Comparison of ENCODE assay signal across 8 mouse cellular contexts in genomic region chr2:156863487-156864160, GRCm38 (mm10). TPM values are rescaled to one million over a fixed set of nuclear protein-coding genes. Genes with fewer than 3 reads are reported as not detected.
DNase-seq lines count a peak whose midpoint lies in the region; ATAC-seq and TF ChIP-seq lines count a peak whose summit lies in the region.

No protein-coding gene starts in this region.

- peak overlapping the region; percentile 99 for H3K4me3 ChIP-seq in layer of hippocampus, adult 2 months
- H3K4me3 ChIP-seq in embryonic facial prominence, embryonic 10.5 days: peak overlapping the region; percentile 99
- H3K4me3 ChIP-seq in stomach, embryonic 14.5 days (ENCODE audit: low read depth, low read length): peak overlapping the region; percentile 99

- H3K9me3 ChIP-seq in embryonic facial prominence, embryonic 10.5 days: no peaks in the 10 kb centered on the region
- H3K9me3 ChIP-seq in stomach, embryonic 14.5 days (ENCODE audit: control insufficient read depth, low read depth, low read length): no peaks in the 10 kb centered on the region

- TF ChIP-seq CTCF in layer of hippocampus, adult 2 months (conservative IDR thresholded peaks at IDR 0.05): no peak

- ATAC-seq in megakaryocyte progenitor cell, adult 5-6 weeks (replicated peaks; ENCODE audit: poor library complexity): peak; percentile 66
- ATAC-seq in stomach, embryonic 14.5 days (ENCODE audit: insufficient number of reproducible peaks, insufficient read depth, low FRiP score, low read depth): no peak; the same call in 1 of the 2 replicates

- peaks cover 24% of the 10 kb centered on the region for H3K4me1 ChIP-seq in embryonic facial prominence, embryonic 10.5 days
- H3K4me1 ChIP-seq in stomach, embryonic 14.5 days (ENCODE audit: control insufficient read depth, insufficient read depth, low read length): peaks cover 15% of the 10 kb centered on the region

- peak overlapping the region; percentile 85 for H3K9ac ChIP-seq in stomach, embryonic 14.5 days (replicated peaks; ENCODE audit: low read depth, low read length)

- intact Hi-C loops in heart, postnatal 14 days (cut with DNase I): loop anchor here (5.0 kb wide), 1 partner anchor 129 kb away; the partner anchor contains the start of gene Ndrg3

- H3K27ac ChIP-seq in layer of hippocampus, adult 2 months: peak overlapping the region; percentile 93
- peak overlapping the region; percentile 95 for H3K27ac ChIP-seq in embryonic facial prominence, embryonic 10.5 days (replicated peaks)
- H3K27ac ChIP-seq in stomach, embryonic 14.5 days (ENCODE audit: low read length): peak overlapping the region; percentile 77

- H3K36me3 ChIP-seq in embryonic facial prominence, embryonic 10.5 days (replicated peaks): peaks cover 62% of the 10 kb centered on the region
- peaks cover 14% of the 10 kb centered on the region for H3K36me3 ChIP-seq in stomach, embryonic 14.5 days (ENCODE audit: control insufficient read depth, insufficient read depth, low read length)

- DNase-seq in layer of hippocampus, adult 2 months (ENCODE audit: low spot score in 2 of 2): no peak
- DNase-seq in layer of hippocampus, adult 18-20 months (ENCODE audit: low spot score in 2 of 2): no peak
- DNase-seq in embryonic facial prominence, embryonic 10.5 days (ENCODE audit: low spot score): no peak
- peak; percentile 42 to 49 for DNase-seq in heart, postnatal 14 days
- DNase-seq in kidney, postnatal 36 days: peak; percentile 71 to 79
- no peak for DNase-seq in cerebellum, adult 8-10 months

- H3K27me3 ChIP-seq in embryonic facial prominence, embryonic 10.5 days (replicated peaks; ENCODE audit: low read depth, poor library complexity, severe bottlenecking): no peaks in the 10 kb centered on the region
- no peaks in the 10 kb centered on the region for H3K27me3 ChIP-seq in stomach, embryonic 14.5 days (ENCODE audit: control insufficient read depth, insufficient read depth, low read length)

- WGBS in embryonic facial prominence, embryonic 10.5 days: 4% methylated on average over 28 of the region's 28 CpGs
- WGBS in stomach, embryonic 14.5 days: 2% methylated on average over 28 of the region's 28 CpGs

- peak overlapping the region; percentile 91 for H3K4me2 ChIP-seq in stomach, embryonic 14.5 days (replicated peaks; ENCODE audit: low read depth, low read length)

RNA-seq across cellular contexts. Expression of gene Rab5if, which starts 0.7 kb away (rescaled TPM):
- 10 to 100 TPM; 89.3 to 92.1 TPM for total RNA-seq in layer of hippocampus, adult 2 months (2021)
- 10 to 100 TPM; 88.3 to 98.8 TPM for total RNA-seq in layer of hippocampus, adult 18-20 months (2021)
- polyA plus RNA-seq in embryonic facial prominence, embryonic 10.5 days (2016; fragmentation: Nextera tagmentation; extraction: Ambion mirVana): 174 and 187 TPM in 2 replicates
- total RNA-seq in heart, postnatal 14 days (2021): 100 to 1,000 TPM; 119 to 128 TPM
- total RNA-seq in megakaryocyte progenitor cell, adult 5-6 weeks (2015): 377 and 404 TPM in 2 replicates
- total RNA-seq in megakaryocyte progenitor cell, adult 5-6 weeks (2017): 204 and 210 TPM in 2 replicates
- polyA plus RNA-seq in stomach, embryonic 14.5 days (2014; fragmentation: Nextera tagmentation; extraction: Ambion mirVana): 189 and 202 TPM in 2 replicates

RNA-seq across cellular contexts. Expression of gene 4930518I15Rik, which starts 5.9 kb away (rescaled TPM):
- 1 to 10 TPM; 3.4 to 4.7 TPM for total RNA-seq in layer of hippocampus, adult 2 months (2021)
- total RNA-seq in layer of hippocampus, adult 18-20 months (2021): 1 to 10 TPM; 1.7 to 2.7 TPM
- 9.9 and 10.0 TPM in 2 replicates for polyA plus RNA-seq in embryonic facial prominence, embryonic 10.5 days (2016; fragmentation: Nextera tagmentation; extraction: Ambion mirVana)
- total RNA-seq in heart, postnatal 14 days (2021): 1 to 10 TPM; 1.5 to 1.6 TPM
- total RNA-seq in megakaryocyte progenitor cell, adult 5-6 weeks (2015): 0.42 and 3.0 TPM in 2 replicates
- 1.2 TPM in 1 of 2 replicates, not detected in the other for total RNA-seq in megakaryocyte progenitor cell, adult 5-6 weeks (2017)
- 8.0 and 9.1 TPM in 2 replicates for polyA plus RNA-seq in stomach, embryonic 14.5 days (2014; fragmentation: Nextera tagmentation; extraction: Ambion mirVana)

RNA-seq across cellular contexts. Expression of gene Sla2, which starts 23.4 kb away (rescaled TPM):
- under 1 TPM; 0.31 to 0.34 TPM for total RNA-seq in layer of hippocampus, adult 2 months (2021)
- total RNA-seq in layer of hippocampus, adult 18-20 months (2021): under 1 TPM; 0.30 to 0.42 TPM
- polyA plus RNA-seq in embryonic facial prominence, embryonic 10.5 days (2016; fragmentation: Nextera tagmentation; extraction: Ambion mirVana): 0.29 and 0.49 TPM in 2 replicates
- 1 to 10 TPM in 1 of 2 experiments, under 1 TPM in 1; 0.10 to 1.3 TPM for total RNA-seq in heart, postnatal 14 days (2021)
- total RNA-seq in megakaryocyte progenitor cell, adult 5-6 weeks (2015): 0.10 and 0.57 TPM in 2 replicates
- 0.37 and 0.92 TPM in 2 replicates for total RNA-seq in megakaryocyte progenitor cell, adult 5-6 weeks (2017)
- 0.22 and 0.28 TPM in 2 replicates for polyA plus RNA-seq in stomach, embryonic 14.5 days (2014; fragmentation: Nextera tagmentation; extraction: Ambion mirVana)

RNA-seq across cellular contexts. Expression of gene Tgif2, which starts 23.8 kb away (rescaled TPM):
- total RNA-seq in layer of hippocampus, adult 2 months (2021): 1 to 10 TPM in 1 of 2 experiments, under 1 TPM in 1; 0.77 to 1.4 TPM
- 1 to 10 TPM in 1 of 2 experiments, under 1 TPM in 1; 0.56 to 1.1 TPM for total RNA-seq in layer of hippocampus, adult 18-20 months (2021)
- 112 and 114 TPM in 2 replicates for polyA plus RNA-seq in embryonic facial prominence, embryonic 10.5 days (2016; fragmentation: Nextera tagmentation; extraction: Ambion mirVana)
- total RNA-seq in heart, postnatal 14 days (2021): 1 to 10 TPM; 1.8 to 2.4 TPM
- 7.2 and 7.9 TPM in 2 replicates for total RNA-seq in megakaryocyte progenitor cell, adult 5-6 weeks (2015)
- 10.7 and 12.5 TPM in 2 replicates for total RNA-seq in megakaryocyte progenitor cell, adult 5-6 weeks (2017)
- polyA plus RNA-seq in stomach, embryonic 14.5 days (2014; fragmentation: Nextera tagmentation; extraction: Ambion mirVana): 67.1 and 73.7 TPM in 2 replicates

Comparison
In these comparisons a context has a peak if more than half of its experiments do, and no peak if none do; other contexts are left out.
1. DNase-seq: peak in heart, postnatal 14 days (2 of 2) and kidney, postnatal 36 days (2 of 2); none in layer of hippocampus, adult 2 months (0 of 2), layer of hippocampus, adult 18-20 months (0 of 2), embryonic facial prominence, embryonic 10.5 days (single experiment) and cerebellum, adult 8-10 months (single experiment).
2. Peak in every context shown above with its lines, with median percentiles within 50 percentile points of each other: H3K27ac ChIP-seq and H3K4me3 ChIP-seq.